Mouse (Mus musculus) ES-Bruce4 (cell line): ENCODE results near the gene St3gal6.

ENCODE experiments used
- CTCF ChIP-seq: IDR thresholded peaks from one replicate; pipeline ENCODE4 v1.8.1; 2011; ENCODE audit warnings: low read depth, low read length
- EP300 ChIP-seq: IDR thresholded peaks from 2 replicates; pipeline ENCODE4 v1.6.1; 2011; ENCODE audit warnings: low read depth, low read length; ENCODE audit not compliant: insufficient read depth
- POLR2A ChIP-seq: IDR thresholded peaks from one replicate; pipeline ENCODE4 v1.8.1; 2011; ENCODE audit warnings: low read length; ENCODE audit not compliant: insufficient read depth

DNA sequence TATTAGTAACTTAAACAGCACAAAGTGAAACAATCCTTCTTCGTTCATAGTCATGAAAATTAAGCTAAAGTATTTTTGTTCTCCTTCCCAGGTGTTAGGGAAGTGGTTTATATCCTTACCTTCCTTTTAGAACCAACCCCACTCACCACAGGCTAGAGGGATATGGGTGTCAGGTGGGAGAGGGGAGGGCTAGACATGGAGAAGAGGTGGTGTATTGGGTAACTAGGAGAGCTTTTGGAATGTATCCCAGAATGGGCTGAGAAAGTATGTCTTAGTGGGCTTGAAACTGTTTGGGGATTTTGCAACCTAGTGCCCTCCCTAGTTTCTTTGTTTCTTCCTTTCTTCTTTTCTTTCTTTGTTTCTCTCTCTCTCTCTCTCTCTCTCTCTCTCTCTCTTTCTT, 30.6 kb upstream of the St3gal6 start:
- TF ChIP-seq POLR2A (no peak), CTCF (no peak), EP300 (no peak)
